Mouse (Mus musculus): ENCODE data around the gene Lclat1. TPM values are rescaled to one million over a fixed set of nuclear protein-coding genes. Genes with fewer than 3 reads are reported as not detected.

Gene Lclat1
- total and polyA plus RNA-seq, 3 experiments: 9.6 to 10.5 TPM; not detected in 1

- TF ChIP-seq MAX (IDR thresholded peaks at IDR 0.05; ENCODE audit: low read length) (no peak; the same call in 1 of the 2 replicates), MAFK (IDR thresholded peaks at IDR 0.05; ENCODE audit: borderline replicate concordance, low read depth, low read length) (no peak)
Measured at GRCm38 (mm10) chr17:73107158-73108157, at the start of gene Lclat1 (continued).

GRCm38 (mm10) chr17:73058319-73058718 is 49.5 kb upstream of the Lclat1 start:
- Histone ChIP-seq H3K27ac (ENCODE audit: control insufficient read depth, low read depth, low read length) (no peak overlapping the region), H3K9me3 (replicated peaks; ENCODE audit: insufficient read depth, low read length) (no peaks in the 10 kb centered on the region), H3K4me1 (ENCODE audit: control insufficient read depth in 1 of 2, insufficient read depth in 2 of 2, low read length in 2 of 2) (no peaks in the 10 kb centered on the region), H3K36me3 (ENCODE audit: control insufficient read depth in 1 of 2, insufficient read depth in 2 of 2, low read length in 2 of 2) (no peaks in the 10 kb centered on the region), H3K79me2 (ENCODE audit: control insufficient read depth, insufficient read depth, low read length, poor library complexity) (no peaks in the 10 kb centered on the region), H3K4me3 (ENCODE audit: control insufficient read depth in 1 of 2, insufficient read depth in 1 of 2, low read depth in 2 of 2, low read length in 2 of 2) (no peak overlapping the region), H3K27me3 (ENCODE audit: control insufficient read depth in 1 of 2, insufficient read depth in 2 of 2, low read length in 2 of 2) (no peaks in the 10 kb centered on the region), H3K9ac (ENCODE audit: control insufficient read depth, low read depth, low read length, poor library complexity, severe bottlenecking) (no peak overlapping the region)
- no peak for DNase-seq (ENCODE audit: low read depth, low spot score)
- TF ChIP-seq MXI1 (IDR thresholded peaks at IDR 0.05; ENCODE audit: low read depth, low read length): no peak
- no peak for TF ChIP-seq MEF2A (IDR thresholded peaks at IDR 0.05; ENCODE audit: extremely low read depth, insufficient replicate concordance, low read depth, low read length, poor library complexity, severe bottlenecking)
- TF ChIP-seq POLR2AphosphoS2 (IDR thresholded peaks at IDR 0.05; ENCODE audit: low read length): no peak
- no peak for TF ChIP-seq HCFC1 (IDR thresholded peaks at IDR 0.05; ENCODE audit: low read depth, low read length)
- no peak for TF ChIP-seq ZKSCAN1 (IDR thresholded peaks at IDR 0.05; ENCODE audit: low read depth, low read length)
- TF ChIP-seq GATA1 (IDR thresholded peaks at IDR 0.05; ENCODE audit: low read depth, low read length): no peak
- TF ChIP-seq NRF1 (IDR thresholded peaks at IDR 0.05; ENCODE audit: insufficient read depth, low read depth, low read length, poor library complexity, severe bottlenecking): no peak

DNA sequence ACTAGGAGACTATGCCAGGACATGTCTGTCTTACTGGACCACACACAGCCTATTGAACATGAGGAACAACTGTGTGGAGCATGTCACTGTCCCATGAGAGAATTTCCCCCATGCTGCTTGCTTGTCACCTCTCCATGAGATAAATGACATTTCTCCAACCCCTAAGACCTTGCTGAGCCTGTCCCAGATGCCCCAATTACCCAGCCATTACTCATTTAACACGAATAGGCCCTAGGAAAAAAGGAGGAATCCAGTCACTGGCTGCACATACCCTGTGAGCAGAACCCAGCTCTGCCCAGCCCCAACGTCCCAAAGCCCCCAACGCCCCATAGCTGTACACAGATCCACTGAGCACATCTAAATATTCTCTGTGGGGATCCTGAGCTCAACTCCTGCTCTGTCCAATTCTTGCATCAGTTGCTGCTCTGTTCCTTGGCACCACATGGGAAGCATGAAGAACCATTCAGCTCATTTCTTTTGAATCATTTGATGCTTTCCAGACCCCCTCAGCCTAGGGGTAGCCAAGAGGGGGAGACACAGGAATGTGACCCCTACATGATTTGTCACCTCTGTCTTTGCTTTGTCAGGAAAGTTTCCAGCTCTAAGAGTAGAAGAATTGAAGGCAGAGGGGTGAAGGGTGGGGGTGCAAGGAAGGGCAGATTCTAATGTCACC is 47.4 kb upstream of the Lclat1 start:
- Histone ChIP-seq H3K79me2 (ENCODE audit: control insufficient read depth, insufficient read depth, low read length, poor library complexity) (no peaks in the 10 kb centered on the region), H3K27me3 (ENCODE audit: control insufficient read depth in 1 of 2, insufficient read depth in 2 of 2, low read length in 2 of 2) (no peaks in the 10 kb centered on the region), H3K4me1 (ENCODE audit: control insufficient read depth in 1 of 2, insufficient read depth in 2 of 2, low read length in 2 of 2) (no peaks in the 10 kb centered on the region), H3K36me3 (ENCODE audit: control insufficient read depth in 1 of 2, insufficient read depth in 2 of 2, low read length in 2 of 2) (no peaks in the 10 kb centered on the region), H3K9ac (ENCODE audit: control insufficient read depth, low read depth, low read length, poor library complexity, severe bottlenecking) (no peak overlapping the region), H3K4me3 (ENCODE audit: control insufficient read depth in 1 of 2, insufficient read depth in 1 of 2, low read depth in 2 of 2, low read length in 2 of 2) (no peak overlapping the region), H3K9me3 (replicated peaks; ENCODE audit: insufficient read depth, low read length) (no peaks in the 10 kb centered on the region), H3K27ac (ENCODE audit: control insufficient read depth, low read depth, low read length) (no peak overlapping the region)
- no peak for DNase-seq (ENCODE audit: low read depth, low spot score)
- TF ChIP-seq TBP (IDR thresholded peaks at IDR 0.05; ENCODE audit: low read depth, low read length): no peak
- TF ChIP-seq MYC (IDR thresholded peaks at IDR 0.05; ENCODE audit: low read depth, low read length): no peak
- TF ChIP-seq MAZ (IDR thresholded peaks at IDR 0.05; ENCODE audit: low read depth, low read length): no peak
- TF ChIP-seq MYB (IDR thresholded peaks at IDR 0.05; ENCODE audit: low read depth, low read length): no peak
- TF ChIP-seq TCF12 (IDR thresholded peaks at IDR 0.05; ENCODE audit: low read depth, low read length): no peak
- TF ChIP-seq BHLHE40 (IDR thresholded peaks at IDR 0.05; ENCODE audit: borderline replicate concordance, low read depth, low read length): no peak
- no peak for TF ChIP-seq NRF1 (IDR thresholded peaks at IDR 0.05; ENCODE audit: insufficient read depth, low read depth, low read length, poor library complexity, severe bottlenecking)
- no peak for TF ChIP-seq CHD1 (IDR thresholded peaks at IDR 0.05; ENCODE audit: low read depth, low read length)
- no peak for TF ChIP-seq MEF2A (IDR thresholded peaks at IDR 0.05; ENCODE audit: extremely low read depth, insufficient replicate concordance, low read depth, low read length, poor library complexity, severe bottlenecking)
- no peak for TF ChIP-seq POLR2A (IDR thresholded peaks at IDR 0.05; ENCODE audit: control insufficient read depth in 1 of 2, insufficient read depth in 1 of 2, low read depth in 1 of 2, low read length in 2 of 2, poor library complexity in 1 of 2)

Measured in MEL (cell line).